Mouse (Mus musculus): Measurements from ENCODE around the gene Rpl13a.

DNA sequence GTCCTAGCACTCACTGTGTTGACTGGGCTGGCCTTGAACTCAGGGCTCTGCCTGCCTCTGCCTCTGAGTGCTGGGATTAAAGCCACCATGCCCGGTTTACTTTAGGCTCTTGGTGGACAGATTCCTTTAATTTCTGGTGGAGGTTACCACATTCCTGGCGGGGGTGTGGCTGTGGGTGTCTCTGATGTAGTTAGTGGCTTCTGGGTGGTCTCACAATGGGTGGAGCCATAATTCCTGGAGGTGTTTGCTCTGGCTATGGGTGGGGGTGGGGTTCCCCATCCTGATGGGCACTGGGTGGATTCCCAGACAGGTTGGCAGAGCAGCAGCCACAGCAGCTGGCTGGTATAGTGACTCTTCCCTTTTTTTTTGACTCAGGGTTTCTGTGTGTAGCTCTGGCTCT lies 16.6 kb downstream of the Rpl13a start:
- TF ChIP-seq EP300 (optimal IDR thresholded peaks at IDR 0.05) (no peak), CTCF (IDR thresholded peaks at IDR 0.05; ENCODE audit: low read depth) (no peak)
